Mouse (Mus musculus) neural tube, embryonic 15.5 days (tissue): ENCODE data around the gene Cacna1g. TPM values are rescaled to one million over a fixed set of nuclear protein-coding genes. Genes with fewer than 3 reads are reported as not detected.

Experiments
- ATAC-seq: fragments of 200-750 bp; cut with Nextera tagmentation; 2 replicates; pipeline ENCODE4 v1.8.0; 2017; ENCODE audit warnings: mild to moderate bottlenecking, moderate TSS enrichment, moderate library complexity; ENCODE audit not compliant: low FRiP score
- H3K27ac ChIP-seq: fragments of 300-500 bp; sonication (generic); replicated peaks from 2 replicates; pipeline ENCODE4 v1.5.1; 2015; ENCODE audit warnings: mild to moderate bottlenecking, inconsistent platforms
- H3K27me3 ChIP-seq: fragments of 300-500 bp; sonication (generic); replicated peaks from 2 replicates; pipeline ENCODE4 v1.6.1; 2015; ENCODE audit warnings: inconsistent platforms
- H3K36me3 ChIP-seq: fragments of 300-500 bp; sonication (generic); 2 replicates; pipeline ENCODE4 v1.6.1; 2015; ENCODE audit warnings: inconsistent platforms
- H3K4me1 ChIP-seq: fragments of 300-500 bp; sonication (generic); 2 replicates; pipeline ENCODE4 v1.6.1; 2015; ENCODE audit warnings: inconsistent platforms
- H3K4me2 ChIP-seq: fragments of 300-500 bp; sonication (generic); 2 replicates; pipeline ENCODE4 v1.6.1; 2015; ENCODE audit warnings: inconsistent platforms, mild to moderate bottlenecking, moderate library complexity
- H3K4me3 ChIP-seq: fragments of 300-500 bp; sonication (generic); replicated peaks from 2 replicates; pipeline ENCODE4 v1.5.1; 2015; ENCODE audit warnings: mild to moderate bottlenecking, inconsistent platforms
- H3K9ac ChIP-seq: fragments of 300-500 bp; sonication (generic); replicated peaks from 2 replicates; pipeline ENCODE4 v1.6.1; 2015; ENCODE audit warnings: mild to moderate bottlenecking, inconsistent platforms
- H3K9me3 ChIP-seq: fragments of 300-500 bp; sonication (generic); replicated peaks from 2 replicates; pipeline ENCODE4 v1.6.1; 2016; ENCODE audit warnings: inconsistent platforms
- WGBS: fragments of 180-500 bp; shearing (Covaris S2); methylation state at CpG from one replicate; pipeline ENCODE4 v1.1.7; 2015; ENCODE audit warnings: mixed read lengths; 5-methylcytosine and 5-hydroxymethylcytosine counted together
- polyA plus RNA-seq: library from polyadenylated mRNA; unstranded; fragments of >200 nt; fragmentation: Nextera tagmentation; extraction: Ambion mirVana; gene quantifications from 2 replicates; pipeline ENCODE4 v1.2.1, GENCODE M21; 2015

The Cacna1g gene
- polyA plus RNA-seq, 1 experiment from 2014 or later, result 14.7 TPM

GRCm38 (mm10) chr11:94379736-94380135 is 94.3 kb downstream of the Cacna1g start:
- H3K27me3 ChIP-seq, result no peaks in the 10 kb centered on the region
- no peaks in the 10 kb centered on the region for H3K9me3 ChIP-seq
- no peak for ATAC-seq
- no peaks in the 10 kb centered on the region for H3K36me3 ChIP-seq
- no peak overlapping the region for H3K9ac ChIP-seq
- 77% methylated on average over 8 of the region's 8 CpGs for WGBS
- H3K4me1 ChIP-seq, result no peaks in the 10 kb centered on the region
- H3K27ac ChIP-seq, result no peak overlapping the region
- no peak overlapping the region for H3K4me2 ChIP-seq
- no peak overlapping the region for H3K4me3 ChIP-seq

GRCm38 (mm10) chr11:94379061-94379460 is 94.9 kb downstream of the Cacna1g start:
- H3K4me3 ChIP-seq, result no peak overlapping the region
- no peak overlapping the region for H3K9ac ChIP-seq
- no peaks in the 10 kb centered on the region for H3K4me1 ChIP-seq
- no peaks in the 10 kb centered on the region for H3K36me3 ChIP-seq
- ATAC-seq, result no peak
- H3K27me3 ChIP-seq, result no peaks in the 10 kb centered on the region
- WGBS, result 34% methylated on average over 2 of the region's 2 CpGs
- no peak overlapping the region for H3K27ac ChIP-seq
- no peak overlapping the region for H3K4me2 ChIP-seq
- H3K9me3 ChIP-seq, result no peaks in the 10 kb centered on the region

DNA sequence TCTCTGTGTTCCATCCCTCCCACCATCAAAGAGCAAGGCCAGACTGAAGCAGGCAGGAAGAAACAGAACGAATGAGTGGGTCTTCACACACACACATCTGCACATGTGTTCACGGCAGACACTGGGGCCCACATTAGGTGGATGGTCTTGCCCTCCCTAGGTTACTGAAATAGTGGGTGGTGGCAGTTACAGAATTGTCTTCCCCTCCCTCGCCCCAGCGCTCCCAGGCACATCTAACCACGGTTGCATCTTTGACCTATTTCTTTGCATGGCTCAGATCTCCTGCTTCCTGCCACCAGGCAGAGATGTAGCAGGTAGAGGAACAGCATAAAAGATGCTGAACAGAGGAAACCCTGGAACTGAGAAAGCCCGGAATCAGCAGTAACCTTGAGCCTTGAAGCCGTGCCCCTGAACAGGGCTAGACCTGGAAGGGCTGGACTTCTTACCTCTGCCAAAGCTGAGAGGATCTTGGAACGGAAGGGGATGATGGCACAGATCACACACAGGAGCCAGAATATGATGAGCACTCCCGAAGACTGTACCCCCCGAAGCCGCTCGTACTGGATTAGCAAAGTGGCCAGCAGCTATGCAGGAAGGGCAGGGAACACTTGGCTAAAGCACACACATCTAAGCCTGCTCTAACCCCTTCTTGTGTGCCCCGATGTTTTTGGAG is 99.6 kb downstream of the Cacna1g start:
- no peak overlapping the region for H3K27ac ChIP-seq
- H3K36me3 ChIP-seq, result no peaks in the 10 kb centered on the region
- H3K4me3 ChIP-seq, result no peak overlapping the region
- H3K4me1 ChIP-seq, result no peaks in the 10 kb centered on the region
- H3K9me3 ChIP-seq, result no peaks in the 10 kb centered on the region
- no peaks in the 10 kb centered on the region for H3K27me3 ChIP-seq
- no peak for ATAC-seq
- no peak overlapping the region for H3K4me2 ChIP-seq
- H3K9ac ChIP-seq, result no peak overlapping the region
- WGBS, result 88% methylated on average over 13 of the region's 13 CpGs

DNA sequence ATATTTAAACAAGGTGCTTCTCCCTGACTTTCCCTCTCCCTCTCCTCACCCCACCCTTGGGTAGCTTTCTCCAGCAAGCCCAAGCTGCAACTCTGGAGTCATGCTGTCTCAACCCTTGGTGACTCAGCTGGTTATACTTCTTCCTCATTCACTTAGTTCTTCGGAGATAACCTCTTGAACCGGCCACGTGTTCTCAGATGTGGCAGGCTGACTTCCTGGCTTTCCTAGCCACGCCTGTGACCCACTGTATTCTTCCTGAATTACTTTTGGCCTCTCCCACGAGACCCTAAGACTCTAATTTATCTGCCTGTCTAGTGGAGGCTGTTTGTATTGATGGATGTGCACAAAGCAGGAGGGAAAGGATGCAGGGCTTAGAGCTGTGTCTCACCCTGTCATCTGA is 103.2 kb downstream of the Cacna1g start:
- no peaks in the 10 kb centered on the region for H3K36me3 ChIP-seq
- H3K4me3 ChIP-seq, result no peak overlapping the region
- H3K4me2 ChIP-seq, result no peak overlapping the region
- 28% methylated on average over 5 of the region's 5 CpGs for WGBS
- no peak for ATAC-seq
- H3K27ac ChIP-seq, result no peak overlapping the region
- no peaks in the 10 kb centered on the region for H3K9me3 ChIP-seq
- no peaks in the 10 kb centered on the region for H3K4me1 ChIP-seq
- H3K9ac ChIP-seq, result no peak overlapping the region
- no peaks in the 10 kb centered on the region for H3K27me3 ChIP-seq

GRCm38 (mm10) chr11:94369981-94370380 is 104.0 kb downstream of the Cacna1g start:
- 88% methylated on average over 6 of the region's 6 CpGs for WGBS
- Histone ChIP-seq H3K9me3 (no peaks in the 10 kb centered on the region), H3K27me3 (no peaks in the 10 kb centered on the region), H3K4me1 (no peaks in the 10 kb centered on the region), H3K4me2 (no peak overlapping the region), H3K4me3 (no peak overlapping the region), H3K27ac (no peak overlapping the region), H3K36me3 (no peaks in the 10 kb centered on the region), H3K9ac (no peak overlapping the region)
- no peak for ATAC-seq

GRCm38 (mm10) chr11:94365340-94365739 is 108.7 kb downstream of the Cacna1g start:
- WGBS, result 74% methylated on average over 3 of the region's 3 CpGs

DNA sequence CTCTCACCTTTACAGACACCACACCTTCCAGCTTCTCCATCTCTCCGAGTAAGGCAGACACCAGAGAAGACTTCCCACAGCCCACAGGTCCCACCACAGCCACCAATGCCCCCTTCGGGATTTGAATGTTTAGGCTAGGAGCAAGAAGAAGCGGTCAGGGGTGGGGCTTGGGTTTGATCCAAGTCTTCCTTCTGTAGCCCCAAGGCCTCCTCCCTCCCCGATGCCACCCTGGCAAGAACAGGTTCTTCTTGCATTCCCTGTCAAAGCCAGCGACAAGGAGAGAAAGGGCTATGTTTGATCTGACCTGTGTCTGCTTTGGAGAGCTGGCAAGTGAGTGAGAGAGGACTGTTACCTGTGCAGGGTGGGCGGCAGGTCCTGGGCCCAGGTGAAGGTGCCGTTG is 110.3 kb downstream of the Cacna1g start:
- no peak overlapping the region for H3K9ac ChIP-seq
- WGBS, result 82% methylated on average over 7 of the region's 7 CpGs
- no peaks in the 10 kb centered on the region for H3K4me1 ChIP-seq
- H3K4me2 ChIP-seq, result no peak overlapping the region
- H3K9me3 ChIP-seq, result no peaks in the 10 kb centered on the region
- H3K27me3 ChIP-seq, result no peaks in the 10 kb centered on the region
- no peak overlapping the region for H3K4me3 ChIP-seq
- no peaks in the 10 kb centered on the region for H3K36me3 ChIP-seq
- ATAC-seq, result no peak
- no peak overlapping the region for H3K27ac ChIP-seq

More at GRCm38 (mm10) chr11:94365340-94365739, 108.7 kb downstream of the Cacna1g start:
- H3K4me1 ChIP-seq, result no peaks in the 10 kb centered on the region
- no peak overlapping the region for H3K9ac ChIP-seq
- H3K9me3 ChIP-seq, result no peaks in the 10 kb centered on the region
- H3K4me3 ChIP-seq, result no peak overlapping the region
- no peak overlapping the region for H3K4me2 ChIP-seq
- no peaks in the 10 kb centered on the region for H3K36me3 ChIP-seq
- H3K27me3 ChIP-seq, result no peaks in the 10 kb centered on the region
- ATAC-seq, result no peak
- no peak overlapping the region for H3K27ac ChIP-seq

- no peak for ATAC-seq
- Histone ChIP-seq H3K4me3 (no peak overlapping the region), H3K4me2 (no peak overlapping the region), H3K36me3 (no peaks in the 10 kb centered on the region), H3K27ac (no peak overlapping the region), H3K9me3 (no peaks in the 10 kb centered on the region), H3K9ac (no peak overlapping the region), H3K4me1 (no peaks in the 10 kb centered on the region), H3K27me3 (no peaks in the 10 kb centered on the region)
- WGBS, result 95% methylated on average over 5 of the region's 5 CpGs
Measured at GRCm38 (mm10) chr11:94362101-94362500, 111.9 kb downstream of the Cacna1g start.

DNA sequence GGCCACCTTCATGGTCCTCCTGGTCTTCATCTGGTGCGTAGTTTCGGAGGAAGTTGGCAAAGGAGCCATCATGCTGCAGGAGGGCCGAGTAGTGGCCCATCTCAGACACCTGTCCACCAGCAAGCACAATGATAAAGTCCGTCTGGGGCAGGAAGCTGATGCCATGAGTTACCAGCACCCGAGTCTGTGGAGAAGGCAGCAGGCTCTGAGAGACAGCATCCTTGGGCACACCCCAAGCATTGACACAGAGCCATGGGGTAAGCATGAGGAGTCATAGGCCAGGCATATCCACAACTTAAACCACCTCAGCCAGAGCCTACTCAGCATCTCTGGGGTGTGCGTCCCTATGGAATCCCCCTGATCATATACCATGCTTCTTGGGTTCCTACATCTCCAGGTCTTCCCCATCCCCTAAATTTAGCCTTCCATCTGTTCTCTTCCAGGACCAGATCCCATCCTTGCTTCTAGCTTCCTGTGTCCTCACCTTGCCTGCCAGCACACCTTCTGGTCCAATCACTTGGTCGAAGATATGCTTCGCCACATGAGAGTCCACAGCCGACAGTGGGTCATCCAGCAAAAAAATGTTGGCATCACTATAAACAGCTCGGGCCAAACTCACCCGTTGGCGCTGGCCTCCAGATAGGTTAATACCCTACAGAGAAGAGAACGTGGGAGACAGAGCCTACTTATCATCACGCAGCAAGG is 112.7 kb downstream of the Cacna1g start:
- ATAC-seq, result no peak
- no peaks in the 10 kb centered on the region for H3K36me3 ChIP-seq
- no peak overlapping the region for H3K9ac ChIP-seq
- H3K4me2 ChIP-seq, result no peak overlapping the region
- WGBS, result 94% methylated on average over 14 of the region's 14 CpGs
- H3K9me3 ChIP-seq, result no peaks in the 10 kb centered on the region
- no peak overlapping the region for H3K4me3 ChIP-seq
- H3K27ac ChIP-seq, result no peak overlapping the region
- H3K27me3 ChIP-seq, result no peaks in the 10 kb centered on the region
- no peaks in the 10 kb centered on the region for H3K4me1 ChIP-seq

GRCm38 (mm10) chr11:94359168-94359567 is 114.8 kb downstream of the Cacna1g start:
- Histone ChIP-seq H3K9ac (no peak overlapping the region), H3K27ac (no peak overlapping the region), H3K9me3 (no peaks in the 10 kb centered on the region), H3K36me3 (no peaks in the 10 kb centered on the region), H3K4me2 (no peak overlapping the region), H3K4me1 (no peaks in the 10 kb centered on the region), H3K4me3 (no peak overlapping the region), H3K27me3 (no peaks in the 10 kb centered on the region)
- no peak for ATAC-seq
- WGBS, result 94% methylated on average over 12 of the region's 12 CpGs
